Mouse (Mus musculus) cerebellum, adult 11 months (tissue): ENCODE measurements around the gene Ndrg4.
"Not testable (repeated sequence)": the region's sequence is repeated elsewhere in the genome, so short reads cannot be mapped to it uniquely, and the experiment has no call there.

ENCODE experiments used
- DNase-seq: peaks from one replicate; pipeline ENCODE4 v3.0.0; 2022

The Ndrg4 gene

GRCm38 (mm10) chr8:95676631-95677030, at the start of gene Ndrg4:
Gene Ndrg4, plus strand, starts transcription at chr8:95676980.
- no peak for DNase-seq

GRCm38 (mm10) chr8:95632840-95633239, 43.9 kb upstream of the Ndrg4 start:
- no peak for DNase-seq

- peak; percentile 90 for DNase-seq
Measured at GRCm38 (mm10) chr8:95633262-95634062, 43.3 kb upstream of the Ndrg4 start, which contains the start of gene Gins3. Gene Gins3, plus strand, starts transcription at chr8:95633453.

GRCm38 (mm10) chr8:95634063-95634340, 42.8 kb upstream of the Ndrg4 start:
- no peak for DNase-seq

- no peak for DNase-seq
Measured at GRCm38 (mm10) chr8:95644942-95645341, 31.8 kb upstream of the Ndrg4 start.

- no peak for DNase-seq
Measured at GRCm38 (mm10) chr8:95648251-95648650, 28.5 kb upstream of the Ndrg4 start.

- DNase-seq: no peak
Measured at GRCm38 (mm10) chr8:95653351-95653750, 23.4 kb upstream of the Ndrg4 start.

GRCm38 (mm10) chr8:95655831-95656230, 20.9 kb upstream of the Ndrg4 start:
- DNase-seq: no peak

GRCm38 (mm10) chr8:95656316-95657002, 20.3 kb upstream of the Ndrg4 start:
- no peak for DNase-seq

- DNase-seq: no peak
Measured at GRCm38 (mm10) chr8:95657523-95657922, 19.3 kb upstream of the Ndrg4 start.

- DNase-seq: no peak
Measured at GRCm38 (mm10) chr8:95660334-95660882, 16.4 kb upstream of the Ndrg4 start.

- no peak for DNase-seq
Measured at GRCm38 (mm10) chr8:95661085-95661484, 15.7 kb upstream of the Ndrg4 start.

GRCm38 (mm10) chr8:95661575-95661974, 15.2 kb upstream of the Ndrg4 start:
- no peak for DNase-seq

- DNase-seq: no peak
Measured at GRCm38 (mm10) chr8:95662885-95663598, 13.7 kb upstream of the Ndrg4 start.

- no peak for DNase-seq
Measured at GRCm38 (mm10) chr8:95663599-95663949, 13.2 kb upstream of the Ndrg4 start.

GRCm38 (mm10) chr8:95665813-95666452, 10.8 kb upstream of the Ndrg4 start:
- DNase-seq: not testable (repeated sequence)

GRCm38 (mm10) chr8:95668163-95668958, 8.4 kb upstream of the Ndrg4 start:
- no peak for DNase-seq

- DNase-seq: no peak
Measured at GRCm38 (mm10) chr8:95669967-95670366, 6.8 kb upstream of the Ndrg4 start.

- no peak for DNase-seq
Measured at GRCm38 (mm10) chr8:95671861-95672260, 4.9 kb upstream of the Ndrg4 start.

GRCm38 (mm10) chr8:95672811-95673210, 4.0 kb upstream of the Ndrg4 start:
- no peak for DNase-seq

GRCm38 (mm10) chr8:95677591-95678023, 827 bp downstream of the Ndrg4 start:
- no peak for DNase-seq

GRCm38 (mm10) chr8:95678024-95678611, 1.3 kb downstream of the Ndrg4 start:
- DNase-seq: no peak
